Mouse (Mus musculus) retina, postnatal 1 day (tissue): Measurements from ENCODE around the gene Wnk2.
A peak's percentile ranks its signal among the peaks of the same experiment; 100 is the strongest.

Experiments
- DNase-seq: peaks from one replicate; pipeline ENCODE4 v3.0.0-alpha.2; 2012

Gene Wnk2

DNA sequence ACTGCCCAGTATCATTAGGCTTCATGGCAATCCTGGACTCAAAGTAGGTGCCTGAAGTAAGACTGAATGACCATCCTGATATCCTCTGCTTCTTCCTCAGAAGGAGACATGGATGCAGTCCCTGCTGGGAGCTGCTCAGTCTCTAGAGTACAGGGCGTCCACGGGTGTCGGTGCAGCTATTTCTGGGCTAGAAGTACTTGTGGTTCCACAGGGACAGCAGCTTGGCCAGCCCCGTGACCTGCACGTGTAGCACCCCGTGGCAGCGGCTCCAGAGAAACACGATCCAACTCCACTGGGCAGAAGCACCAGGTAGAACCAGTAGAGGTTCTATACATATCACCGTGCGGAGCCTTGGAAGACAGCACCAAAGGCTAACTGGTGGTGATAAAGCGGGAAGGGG, 13.3 kb downstream of the Wnk2 start:
- DNase-seq = no peak

DNA sequence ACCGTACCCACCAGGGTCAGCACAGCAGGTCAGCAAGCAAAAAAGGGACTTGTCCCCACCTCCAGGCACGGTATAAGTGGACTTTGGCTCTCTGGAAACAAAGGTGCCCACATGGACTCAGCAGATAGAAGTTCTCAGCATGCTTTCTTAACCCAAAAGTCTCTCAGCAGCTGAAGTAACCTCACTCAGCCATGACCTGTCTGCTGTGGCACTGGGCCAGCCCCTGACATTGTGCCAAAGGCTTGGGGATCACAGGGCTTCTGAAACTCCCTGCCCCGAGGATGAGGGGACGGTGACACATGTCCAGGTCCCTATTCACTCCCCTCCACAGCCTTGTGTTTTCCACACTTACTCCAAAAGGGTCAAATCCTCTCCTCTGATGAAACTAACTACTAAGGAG, 14.7 kb downstream of the Wnk2 start:
- peak; percentile 47 for DNase-seq

- peak; percentile 31 for DNase-seq
Measured at GRCm38 (mm10) chr13:49131946-49132687, 15.7 kb downstream of the Wnk2 start.

DNA sequence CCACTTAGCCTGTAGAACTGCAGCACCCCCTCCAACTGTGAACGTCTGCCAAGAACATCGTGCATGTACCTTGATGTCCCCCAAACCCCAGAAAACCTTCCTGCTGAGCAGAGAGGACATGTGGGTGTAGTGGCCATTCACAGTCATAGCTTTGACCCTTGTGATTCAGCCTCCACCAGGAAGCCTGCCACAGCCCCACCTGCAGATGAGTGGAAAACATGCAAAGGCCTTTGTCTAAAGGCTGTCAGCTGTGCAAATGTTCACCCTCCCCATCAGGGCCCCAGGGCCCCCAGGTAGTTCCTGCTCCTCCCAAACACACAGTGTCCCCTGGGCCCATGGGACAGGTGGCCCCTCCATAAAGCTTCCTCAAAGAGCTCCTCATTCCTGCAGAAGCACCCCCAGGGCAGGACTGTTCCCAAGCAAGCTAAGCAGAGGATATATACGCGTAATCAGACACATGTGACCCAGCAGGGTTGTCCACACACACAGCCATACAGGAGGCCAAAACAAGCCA, 16.4 kb downstream of the Wnk2 start:
- DNase-seq = no peak

- peak; percentile 74 for DNase-seq
Measured at GRCm38 (mm10) chr13:49129845-49130244, 18.0 kb downstream of the Wnk2 start.

DNA sequence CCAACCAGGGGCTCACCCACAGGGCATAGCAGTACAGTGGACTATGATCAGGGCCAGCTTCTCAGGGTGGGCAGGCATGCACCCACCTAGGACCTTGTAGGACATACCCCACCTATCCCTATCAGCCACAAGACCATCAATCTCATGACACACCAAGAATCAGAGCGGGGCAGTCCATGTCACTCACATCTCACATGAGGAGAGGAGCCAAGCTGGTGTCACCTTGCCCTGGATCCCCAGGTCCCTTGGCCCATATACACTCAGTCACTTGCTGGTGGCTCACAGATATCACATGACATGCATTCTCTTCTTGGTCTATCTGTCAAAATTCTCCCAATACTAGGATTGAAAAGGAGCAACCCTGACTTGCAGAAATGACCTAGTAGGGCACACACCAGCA, 18.7 kb downstream of the Wnk2 start:
- DNase-seq = no peak

DNA sequence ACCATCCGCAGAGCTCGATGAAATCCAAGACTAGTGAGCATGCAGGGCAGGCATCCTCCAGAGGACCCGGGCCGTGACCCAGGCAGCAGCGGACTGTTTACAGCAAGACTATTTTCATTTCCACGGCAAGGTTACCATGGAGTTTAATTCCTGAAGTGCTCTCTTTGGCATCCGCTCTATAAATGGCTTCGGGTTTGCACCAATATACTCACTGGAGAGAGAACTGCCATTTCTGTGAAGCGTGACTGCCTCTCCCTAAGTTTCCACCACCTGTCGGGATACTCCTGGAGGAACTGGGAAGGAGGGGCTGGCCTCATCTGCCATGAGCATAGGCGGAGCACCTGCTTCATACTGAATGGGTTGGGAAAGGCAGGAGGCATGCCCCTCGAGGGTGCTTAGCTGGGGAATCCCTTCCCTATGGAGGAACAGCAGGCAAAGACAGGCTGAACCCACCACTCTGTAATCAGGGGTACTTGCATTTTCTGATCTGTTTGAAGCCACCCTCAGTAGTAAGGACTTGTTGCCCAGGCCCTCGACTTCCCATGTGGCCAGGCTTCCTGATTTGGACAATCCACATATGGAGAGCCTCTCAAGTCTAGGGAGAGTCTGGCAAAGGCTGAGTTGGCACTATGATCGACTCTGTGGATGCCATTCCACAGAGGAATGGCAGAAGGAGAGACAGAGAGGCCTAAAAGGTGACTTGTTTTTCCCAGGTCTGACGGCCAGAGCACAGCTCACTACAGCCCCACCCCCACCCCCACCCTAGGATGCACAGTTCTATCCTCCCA, 19.8 kb downstream of the Wnk2 start:
- DNase-seq = peak; percentile 25

GRCm38 (mm10) chr13:49122106-49122505, 25.7 kb downstream of the Wnk2 start:
- no peak for DNase-seq

- DNase-seq = no peak
Measured at GRCm38 (mm10) chr13:49117563-49117962, 30.3 kb downstream of the Wnk2 start.

GRCm38 (mm10) chr13:49114921-49115320, 32.9 kb downstream of the Wnk2 start:
- no peak for DNase-seq

DNA sequence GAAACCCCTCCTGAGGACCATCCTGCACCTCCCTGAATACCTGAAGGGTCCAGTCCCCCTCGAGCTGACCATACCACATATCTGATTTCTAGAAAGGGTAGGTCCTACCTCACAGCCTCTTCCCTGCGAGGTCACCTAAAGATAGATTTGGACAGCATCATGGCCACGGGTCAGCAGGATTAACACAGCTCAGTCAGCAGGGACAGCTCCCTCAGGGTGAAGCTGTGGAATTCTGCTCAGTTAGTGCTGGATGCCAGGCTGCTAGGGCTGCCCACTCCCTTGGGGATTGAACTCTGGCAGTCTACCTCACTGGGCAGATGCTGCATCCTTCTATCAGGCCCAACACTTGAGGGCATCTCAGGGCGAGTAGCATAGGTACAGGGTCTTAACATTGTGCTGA, 33.7 kb downstream of the Wnk2 start:
- no peak for DNase-seq

- no peak for DNase-seq
Measured at GRCm38 (mm10) chr13:49113345-49113744, 34.5 kb downstream of the Wnk2 start.

- DNase-seq = no peak
Measured at GRCm38 (mm10) chr13:49112652-49113051, 35.2 kb downstream of the Wnk2 start.

DNA sequence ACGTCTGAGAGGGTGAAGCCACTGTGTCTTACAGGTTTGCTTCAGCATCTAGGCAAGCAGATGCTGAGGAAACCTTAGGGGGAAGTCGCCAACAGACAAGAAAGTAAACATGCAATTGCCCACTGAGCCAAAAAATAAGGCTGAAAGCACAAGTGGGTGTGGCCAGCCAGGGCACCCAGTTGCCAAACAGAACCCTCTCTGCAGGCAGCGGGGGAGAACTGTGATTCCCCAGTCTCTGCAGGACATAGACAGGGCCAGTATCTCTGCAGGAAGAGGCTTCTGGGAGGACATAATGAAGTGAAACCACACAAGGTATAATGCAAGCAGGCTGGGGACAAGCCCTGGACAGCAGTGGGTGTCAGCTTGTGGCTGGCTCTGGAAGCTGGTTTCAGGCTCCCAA, 38.1 kb downstream of the Wnk2 start:
- no peak for DNase-seq

GRCm38 (mm10) chr13:49108119-49108846, 39.5 kb downstream of the Wnk2 start:
- no peak for DNase-seq

- no peak for DNase-seq
Measured at GRCm38 (mm10) chr13:49103913-49104312, 43.9 kb downstream of the Wnk2 start.

- no peak for DNase-seq
Measured at GRCm38 (mm10) chr13:49103235-49103634, 44.6 kb downstream of the Wnk2 start.

DNA sequence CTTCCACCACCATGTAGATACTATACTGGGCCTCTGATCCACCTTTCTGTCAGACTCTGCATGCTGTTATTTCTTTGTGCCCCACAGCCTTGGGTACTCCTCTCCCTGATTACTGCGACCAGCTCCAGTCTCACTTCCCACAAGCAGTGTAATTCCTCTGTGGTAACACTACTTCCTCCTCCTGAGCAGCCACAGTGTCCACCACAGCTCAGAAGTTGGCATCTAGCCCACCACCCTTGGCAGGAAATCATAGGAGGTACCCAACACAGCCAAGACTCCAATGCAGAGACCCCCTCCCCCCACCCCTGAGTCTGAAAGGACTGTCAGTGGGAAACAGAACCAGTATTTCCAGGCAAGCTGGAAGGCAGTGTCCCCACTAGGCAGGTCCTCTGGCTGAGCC, 47.4 kb downstream of the Wnk2 start:
- no peak for DNase-seq

- DNase-seq = no peak
Measured at GRCm38 (mm10) chr13:49096826-49097225, 51.0 kb downstream of the Wnk2 start.

GRCm38 (mm10) chr13:49094667-49095066, 53.1 kb downstream of the Wnk2 start:
- no peak for DNase-seq

DNA sequence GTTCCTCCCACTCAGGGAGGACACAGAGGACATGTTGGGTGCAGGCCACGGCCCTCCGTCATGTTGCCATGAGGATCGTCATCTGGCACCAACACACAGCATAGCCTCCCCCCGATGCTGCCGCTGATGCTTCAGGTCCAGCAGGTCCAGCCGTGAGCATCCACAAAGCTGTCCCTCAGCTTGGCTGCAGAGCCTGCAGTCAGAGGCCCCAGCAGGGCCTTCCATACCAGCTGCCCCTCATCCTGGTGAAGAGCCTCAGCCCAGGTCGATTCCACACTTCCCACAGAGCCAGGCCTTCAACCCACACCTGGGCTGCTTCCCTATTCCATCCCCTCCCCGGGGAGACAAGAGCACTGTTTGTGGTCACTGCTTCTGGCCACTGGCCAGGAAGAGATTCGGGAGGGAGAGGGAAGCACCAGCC, 54.3 kb downstream of the Wnk2 start:
- DNase-seq = peak; percentile 57

- no peak for DNase-seq
Measured at GRCm38 (mm10) chr13:49092596-49092995, 55.2 kb downstream of the Wnk2 start.

DNA sequence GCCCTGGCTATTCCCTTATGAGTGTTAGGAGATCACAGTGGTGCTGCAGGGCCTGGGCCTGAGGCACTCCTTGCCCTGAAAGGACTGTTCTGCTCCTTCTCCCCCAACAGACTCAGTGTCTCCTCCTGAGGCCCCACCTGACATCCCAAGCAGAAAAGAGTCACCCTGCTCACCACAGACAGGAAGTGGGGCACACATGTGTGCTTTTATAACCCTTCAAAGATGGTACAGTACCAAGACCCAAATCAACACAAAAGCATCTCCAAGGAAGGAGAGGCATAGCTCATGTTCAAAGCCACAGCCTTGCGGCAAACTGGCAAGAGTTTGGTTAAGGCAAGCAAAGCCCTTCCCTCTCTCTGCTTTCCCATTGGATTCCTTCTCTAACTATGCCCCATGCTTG, 57.6 kb downstream of the Wnk2 start:
- DNase-seq = no peak
